Mouse (Mus musculus) hindbrain, embryonic 12.5 days (tissue): Measurements from ENCODE around the gene Chn2. TPM values are rescaled to one million over a fixed set of nuclear protein-coding genes. Genes with fewer than 3 reads are reported as not detected.

Experiments used
- ATAC-seq: fragments of 200-750 bp; cut with Nextera tagmentation; 2 replicates; pipeline ENCODE4 v1.8.0; 2017; ENCODE audit warnings: moderate TSS enrichment; ENCODE audit not compliant: low FRiP score
- H3K27ac ChIP-seq: fragments of 300-500 bp; sonication (generic); 2 replicates; pipeline ENCODE4 v1.5.1; 2016; ENCODE audit warnings: mild to moderate bottlenecking
- H3K27me3 ChIP-seq: fragments of 300-500 bp; sonication (generic); 2 replicates; pipeline ENCODE4 v1.6.1; 2016; ENCODE audit warnings: mild to moderate bottlenecking
- H3K36me3 ChIP-seq: fragments of 300-500 bp; sonication (generic); 2 replicates; pipeline ENCODE4 v1.6.1; 2016; ENCODE audit warnings: mild to moderate bottlenecking
- H3K4me1 ChIP-seq: fragments of 300-500 bp; sonication (generic); 2 replicates; pipeline ENCODE4 v1.6.1; 2016
- H3K4me2 ChIP-seq: fragments of 300-500 bp; sonication (generic); replicated peaks from 2 replicates; pipeline ENCODE4 v1.6.1; 2016; ENCODE audit warnings: mild to moderate bottlenecking
- H3K4me3 ChIP-seq: fragments of 300-500 bp; sonication (generic); 2 replicates; pipeline ENCODE4 v1.5.1; 2016; ENCODE audit warnings: mild to moderate bottlenecking
- H3K9ac ChIP-seq: fragments of 300-500 bp; sonication (generic); 2 replicates; pipeline ENCODE4 v1.6.1; 2016; ENCODE audit warnings: mild to moderate bottlenecking, moderate library complexity
- H3K9me3 ChIP-seq: fragments of 300-500 bp; sonication (generic); replicated peaks from 2 replicates; pipeline ENCODE4 v1.6.1; 2016; ENCODE audit warnings: mild to moderate bottlenecking
- WGBS: fragments of 180-500 bp; shearing (Covaris S2); methylation state at CpG from one replicate; pipeline ENCODE4 v1.1.7; 2016; 5-methylcytosine and 5-hydroxymethylcytosine counted together
- polyA plus RNA-seq: library from polyadenylated mRNA; unstranded; fragments of >200 nt; fragmentation: Nextera tagmentation; extraction: Ambion mirVana; gene quantifications from 2 replicates; pipeline ENCODE4 v1.2.1, GENCODE M21; 2016

Gene Chn2
- polyA plus RNA-seq, 1 experiment from 2014 or later: 20.3 TPM

- no peak for ATAC-seq
- no peak overlapping the region for H3K4me2 ChIP-seq
- H3K4me3 ChIP-seq: no peak overlapping the region
- H3K9ac ChIP-seq: no peak overlapping the region
- H3K9me3 ChIP-seq: no peaks in the 10 kb centered on the region
- H3K36me3 ChIP-seq: no peaks in the 10 kb centered on the region
- 87% methylated on average over 8 of the region's 8 CpGs for WGBS
- peaks cover 4% of the 10 kb centered on the region for H3K4me1 ChIP-seq
- H3K27ac ChIP-seq: no peak overlapping the region
- peaks cover 19% of the 10 kb centered on the region; the same call in 1 of the 2 replicates for H3K27me3 ChIP-seq
These were observed 6.7 kb downstream of the Chn2 start for GRCm38 (mm10) chr6:54045748-54046721.

DNA sequence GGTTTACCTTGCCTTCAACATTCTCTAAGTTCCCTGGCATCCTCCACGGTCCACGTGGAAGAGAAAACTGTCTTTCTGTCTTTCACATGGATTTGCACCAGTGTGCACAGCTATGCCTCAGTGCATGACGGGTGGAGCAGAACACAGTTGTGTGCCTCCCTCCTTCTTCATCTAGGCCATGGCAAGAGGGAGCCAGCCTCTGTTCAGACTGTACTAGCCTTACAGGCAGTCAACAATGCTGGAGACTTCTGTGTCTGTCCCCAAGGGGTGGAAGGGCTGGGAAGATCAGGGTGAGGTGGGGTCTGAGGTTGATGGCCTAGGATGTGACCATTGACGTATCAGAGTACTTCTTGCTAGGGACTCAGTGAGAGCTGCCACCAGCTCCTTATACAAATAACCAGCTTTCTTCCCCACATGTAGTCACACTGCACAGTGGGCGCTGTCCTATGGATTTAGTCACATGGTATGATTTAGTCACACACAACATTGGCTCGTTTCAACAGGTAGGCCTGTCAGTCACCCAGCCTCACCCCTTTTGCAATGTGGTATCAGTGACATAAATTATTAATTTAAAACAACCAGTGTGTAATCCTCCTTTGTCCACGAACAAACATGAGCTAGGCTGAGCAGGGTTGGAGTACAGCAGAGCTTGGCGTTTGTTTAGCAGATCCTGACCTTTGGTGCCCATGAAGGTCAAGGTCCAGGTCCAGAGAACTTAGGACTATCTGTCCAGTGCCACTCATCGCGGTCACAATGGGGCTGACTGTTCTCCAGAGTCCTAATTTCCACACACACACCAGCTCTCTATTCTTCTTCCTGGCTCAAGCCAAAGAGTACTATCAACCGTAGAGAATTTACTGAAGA lies 7.8 kb downstream of the Chn2 start:
- Histone ChIP-seq H3K27me3 (peaks cover 12% of the 10 kb centered on the region; the same call in 1 of the 2 replicates), H3K36me3 (no peaks in the 10 kb centered on the region), H3K4me2 (no peak overlapping the region), H3K4me3 (no peak overlapping the region), H3K9ac (no peak overlapping the region), H3K27ac (no peak overlapping the region), H3K9me3 (no peaks in the 10 kb centered on the region), H3K4me1 (no peaks in the 10 kb centered on the region; the same call in 1 of the 2 replicates)
- no peak for ATAC-seq
- WGBS: 66% methylated on average over 11 of the region's 11 CpGs

- Histone ChIP-seq H3K9me3 (no peaks in the 10 kb centered on the region), H3K4me1 (no peaks in the 10 kb centered on the region; the same call in 1 of the 2 replicates), H3K27ac (no peak overlapping the region), H3K9ac (no peak overlapping the region), H3K4me2 (no peak overlapping the region), H3K36me3 (no peaks in the 10 kb centered on the region), H3K4me3 (no peak overlapping the region), H3K27me3 (no peaks in the 10 kb centered on the region)
- no peak for ATAC-seq
- WGBS: 82% methylated on average over 6 of the region's 6 CpGs
These were observed 9.4 kb downstream of the Chn2 start for GRCm38 (mm10) chr6:54048768-54049167.

GRCm38 (mm10) chr6:54051173-54051572 lies 11.8 kb downstream of the Chn2 start:
- ATAC-seq: no peak
- Histone ChIP-seq H3K4me2 (no peak overlapping the region), H3K4me3 (no peak overlapping the region), H3K36me3 (no peaks in the 10 kb centered on the region), H3K27ac (no peak overlapping the region), H3K4me1 (no peaks in the 10 kb centered on the region; the same call in 1 of the 2 replicates), H3K9me3 (no peaks in the 10 kb centered on the region), H3K27me3 (no peaks in the 10 kb centered on the region), H3K9ac (no peak overlapping the region)
- 63% methylated on average over 7 of the region's 7 CpGs for WGBS

DNA sequence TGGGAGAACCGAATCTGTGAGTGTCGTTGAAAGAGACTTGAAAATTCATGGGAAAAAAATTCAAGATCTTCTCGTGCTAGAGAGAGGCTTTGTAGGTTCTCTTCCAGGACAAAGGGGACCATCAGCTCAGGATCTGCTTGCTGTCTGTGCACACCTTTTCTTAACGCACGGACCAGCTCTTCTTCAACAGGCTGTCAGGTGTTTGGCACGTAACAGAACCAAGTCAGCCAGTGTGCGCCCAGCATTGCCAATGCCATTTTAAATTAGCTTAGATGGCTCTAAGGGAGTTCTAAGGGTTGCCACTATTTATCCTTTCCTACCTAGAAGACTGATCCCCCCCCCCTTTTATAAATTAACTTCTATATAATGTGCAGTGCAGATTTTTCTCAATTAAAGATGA lies 12.8 kb downstream of the Chn2 start:
- Histone ChIP-seq H3K4me3 (no peak overlapping the region), H3K4me2 (no peak overlapping the region), H3K36me3 (no peaks in the 10 kb centered on the region), H3K27ac (no peak overlapping the region), H3K9ac (no peak overlapping the region), H3K9me3 (no peaks in the 10 kb centered on the region), H3K4me1 (peaks cover 3% of the 10 kb centered on the region; the same call in 1 of the 2 replicates), H3K27me3 (no peaks in the 10 kb centered on the region)
- WGBS: 90% methylated on average over 7 of the region's 7 CpGs
- no peak for ATAC-seq

DNA sequence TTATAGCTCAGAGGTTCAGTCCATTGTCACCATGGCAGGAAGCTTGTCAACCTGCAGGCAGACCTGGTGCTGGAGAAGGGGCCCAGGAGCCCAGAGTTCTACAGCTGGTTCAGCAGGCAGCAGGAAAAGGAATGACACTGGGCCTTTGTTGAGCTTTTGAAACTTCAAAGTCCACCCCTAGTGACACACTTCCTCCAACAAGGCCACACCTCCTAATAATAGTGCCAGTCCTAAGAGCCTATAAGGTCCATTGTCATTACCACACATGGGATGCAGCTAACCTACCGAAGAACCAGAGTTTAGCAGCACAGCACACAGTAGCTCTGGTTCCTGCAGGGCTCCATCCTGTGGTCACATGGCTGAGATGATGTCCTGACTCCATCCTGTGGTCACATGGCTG lies 13.3 kb downstream of the Chn2 start:
- Histone ChIP-seq H3K4me3 (no peak overlapping the region), H3K36me3 (no peaks in the 10 kb centered on the region), H3K9ac (no peak overlapping the region), H3K27me3 (no peaks in the 10 kb centered on the region), H3K9me3 (no peaks in the 10 kb centered on the region), H3K27ac (no peak overlapping the region), H3K4me2 (no peak overlapping the region), H3K4me1 (peaks cover 3% of the 10 kb centered on the region; the same call in 1 of the 2 replicates)
- no peak for ATAC-seq
- WGBS: 88% methylated on average over 1 of the region's 1 CpGs

DNA sequence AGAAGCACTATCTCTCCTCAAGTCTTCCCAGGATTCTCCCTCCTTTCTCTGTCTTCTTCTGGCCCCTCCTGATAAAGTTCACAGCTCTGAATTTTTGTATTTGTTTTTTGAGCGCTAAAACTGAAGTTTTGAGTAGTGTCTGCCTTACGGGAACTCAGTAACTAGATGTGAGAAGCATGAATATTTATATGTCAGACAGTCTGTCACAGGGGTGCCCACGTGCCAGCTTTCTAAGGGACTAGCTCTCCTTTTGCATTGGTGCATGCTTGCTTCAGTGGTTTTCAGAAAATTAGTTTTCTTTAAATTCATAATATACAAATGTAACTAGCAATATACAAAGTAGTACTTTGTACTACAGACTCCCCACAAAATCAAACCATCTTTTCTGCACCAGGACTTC lies 14.0 kb downstream of the Chn2 start:
- no peak overlapping the region for H3K27ac ChIP-seq
- WGBS: 84% methylated on average over 3 of the region's 3 CpGs
- no peak overlapping the region for H3K9ac ChIP-seq
- peaks cover 3% of the 10 kb centered on the region; the same call in 1 of the 2 replicates for H3K4me1 ChIP-seq
- no peaks in the 10 kb centered on the region for H3K36me3 ChIP-seq
- no peak overlapping the region for H3K4me2 ChIP-seq
- no peaks in the 10 kb centered on the region for H3K27me3 ChIP-seq
- no peaks in the 10 kb centered on the region for H3K9me3 ChIP-seq
- no peak for ATAC-seq
- H3K4me3 ChIP-seq: no peak overlapping the region

DNA sequence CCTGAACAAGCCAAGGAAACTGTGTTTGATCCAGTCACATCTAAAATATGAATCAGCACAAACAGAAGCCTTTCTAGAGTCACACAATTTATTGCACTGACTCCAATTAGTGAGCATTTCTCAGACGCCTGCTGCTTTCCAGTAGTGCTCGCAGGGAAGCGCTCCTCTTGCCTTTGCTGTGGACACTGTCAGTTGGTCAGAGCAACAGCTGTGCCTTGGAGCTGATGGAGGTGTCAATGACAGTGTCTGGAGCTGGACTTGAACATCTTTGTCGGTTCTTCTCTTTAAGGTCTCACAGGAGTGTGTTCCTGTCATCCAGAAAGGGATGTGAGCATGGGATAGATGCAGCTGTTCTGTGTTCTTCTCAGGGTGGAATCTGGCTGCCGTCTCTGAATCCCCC lies 16.0 kb downstream of the Chn2 start:
- Histone ChIP-seq H3K4me2 (no peak overlapping the region), H3K9ac (no peak overlapping the region), H3K36me3 (no peaks in the 10 kb centered on the region), H3K4me3 (no peak overlapping the region), H3K4me1 (peaks cover 6% of the 10 kb centered on the region; the same call in 1 of the 2 replicates), H3K27me3 (no peaks in the 10 kb centered on the region), H3K9me3 (no peaks in the 10 kb centered on the region), H3K27ac (no peak overlapping the region)
- 85% methylated on average over 5 of the region's 5 CpGs for WGBS
- ATAC-seq: no peak

DNA sequence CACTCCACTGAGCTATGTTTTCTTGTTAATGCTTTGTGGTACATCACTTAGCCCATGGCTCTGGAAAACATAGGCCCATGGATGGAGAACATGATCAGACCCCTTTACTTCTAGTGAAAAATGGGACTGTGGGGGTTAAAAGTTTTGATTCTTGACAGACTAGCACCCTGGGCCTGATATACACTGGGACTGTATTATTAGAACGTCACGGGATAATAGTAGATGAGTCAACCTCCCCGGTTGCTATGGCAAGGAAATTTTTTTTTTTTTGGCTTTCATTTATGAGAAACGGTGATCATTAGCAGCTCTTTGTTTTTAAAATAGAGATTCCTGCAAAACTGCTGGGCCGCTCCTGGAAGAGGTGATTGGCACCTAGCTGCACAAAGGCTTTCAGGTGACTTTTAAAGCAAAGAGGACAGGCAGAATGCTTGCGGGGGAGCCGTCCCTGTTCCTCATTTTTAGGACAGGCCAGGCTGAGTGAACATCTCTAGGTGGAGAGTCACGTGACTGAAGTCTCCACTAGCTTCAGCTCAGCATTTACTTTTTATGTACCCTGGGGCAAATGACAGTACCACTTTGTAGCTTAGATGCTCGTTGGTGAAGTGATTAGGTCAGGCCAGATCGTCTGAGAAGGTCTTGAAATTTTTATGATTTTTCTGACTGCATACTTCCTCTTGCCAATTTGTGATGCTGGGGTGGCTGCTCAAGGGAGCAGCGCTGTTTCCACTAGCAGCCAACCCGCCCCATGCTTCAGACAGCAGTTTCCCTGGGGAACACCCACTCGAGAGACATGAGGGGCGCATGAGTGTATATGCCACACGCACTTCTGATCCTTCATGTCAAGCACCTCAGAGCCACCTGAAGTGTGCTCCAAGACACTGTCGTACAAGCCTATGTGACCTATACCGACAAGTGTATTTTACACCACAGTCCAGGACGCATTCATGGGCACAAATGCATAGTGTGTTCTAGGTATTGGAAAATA lies 17.5 kb downstream of the Chn2 start:
- Histone ChIP-seq H3K4me2 (no peak overlapping the region), H3K4me1 (peaks cover 12% of the 10 kb centered on the region), H3K4me3 (no peak overlapping the region), H3K9me3 (no peaks in the 10 kb centered on the region), H3K27me3 (no peaks in the 10 kb centered on the region), H3K9ac (no peak overlapping the region), H3K36me3 (no peaks in the 10 kb centered on the region), H3K27ac (no peak overlapping the region)
- 73% methylated on average over 18 of the region's 18 CpGs for WGBS
- ATAC-seq: no peak

GRCm38 (mm10) chr6:54057661-54058060 lies 18.3 kb downstream of the Chn2 start:
- H3K4me2 ChIP-seq: no peak overlapping the region
- peaks cover 13% of the 10 kb centered on the region for H3K4me1 ChIP-seq
- 78% methylated on average over 10 of the region's 10 CpGs for WGBS
- H3K9ac ChIP-seq: no peak overlapping the region
- no peaks in the 10 kb centered on the region for H3K36me3 ChIP-seq
- no peak overlapping the region for H3K4me3 ChIP-seq
- no peak overlapping the region for H3K27ac ChIP-seq
- no peak for ATAC-seq
- no peaks in the 10 kb centered on the region for H3K27me3 ChIP-seq
- no peaks in the 10 kb centered on the region for H3K9me3 ChIP-seq

GRCm38 (mm10) chr6:54058837-54059236 lies 19.5 kb downstream of the Chn2 start:
- Histone ChIP-seq H3K4me1 (peaks cover 13% of the 10 kb centered on the region), H3K4me3 (no peak overlapping the region), H3K27me3 (no peaks in the 10 kb centered on the region), H3K27ac (no peak overlapping the region), H3K36me3 (no peaks in the 10 kb centered on the region), H3K4me2 (no peak overlapping the region), H3K9me3 (no peaks in the 10 kb centered on the region), H3K9ac (no peak overlapping the region)
- WGBS: 75% methylated on average over 8 of the region's 8 CpGs
- no peak for ATAC-seq
